Mouse (Mus musculus) kidney, adult 2 months (tissue): ENCODE data around the gene Sgcd. TPM values are rescaled to one million over a fixed set of nuclear protein-coding genes. Genes with fewer than 3 reads are reported as not detected.

Experiments used
- DNase-seq: peaks from one replicate; pipeline ENCODE4 v3.0.0; 2021
- H3K27ac ChIP-seq: fragments of 200-500 bp; 2 replicates; pipeline ENCODE4 v1.5.1; 2012; ENCODE audit warnings: low read depth, low read length, control low read depth, inconsistent platforms; ENCODE audit not compliant: insufficient read depth
- H3K27me3 ChIP-seq: fragments of 200-500 bp; replicated peaks from 2 replicates; pipeline ENCODE4 v1.6.1; 2012; ENCODE audit warnings: mild to moderate bottlenecking, moderate library complexity, low read length, inconsistent platforms; ENCODE audit not compliant: control insufficient read depth, insufficient read depth
- H3K36me3 ChIP-seq: fragments of 200-500 bp; 2 replicates; pipeline ENCODE4 v1.6.1; 2012; ENCODE audit warnings: mild to moderate bottlenecking, moderate library complexity, low read length, inconsistent platforms; ENCODE audit not compliant: control insufficient read depth, insufficient read depth
- H3K4me1 ChIP-seq: fragments of 200-500 bp; 2 replicates; pipeline ENCODE4 v1.6.1; 2011; ENCODE audit warnings: low read length; ENCODE audit not compliant: control insufficient read depth, insufficient read depth
- H3K4me3 ChIP-seq: fragments of 200-500 bp; 2 replicates; pipeline ENCODE4 v1.5.1; 2011; ENCODE audit warnings: mild to moderate bottlenecking, low read depth, low read length, control low read depth; ENCODE audit not compliant: insufficient read depth
- CTCF ChIP-seq: fragments of 200-500 bp; conservative IDR thresholded peaks from 2 replicates; pipeline ENCODE4 v1.5.1; 2011; ENCODE audit warnings: low read depth, mild to moderate bottlenecking, control low read depth, low read length, moderate library complexity, mixed read lengths; ENCODE audit not compliant: insufficient read depth, insufficient read length
- POLR2A ChIP-seq: fragments of 200-500 bp; IDR thresholded peaks from one replicate; pipeline ENCODE4 v1.6.1; 2011; ENCODE audit warnings: low read depth, low read length, control low read depth
- WGBS: fragments of 180-500 bp; shearing (Covaris S2); methylation state at CpG from one replicate; pipeline ENCODE4 v1.1.7; 2018; 5-methylcytosine and 5-hydroxymethylcytosine counted together
- polyA plus RNA-seq: library from polyadenylated mRNA; depleted of rRNA; stranded (reverse); fragments of >200 nt; gene quantifications from 2 replicates; pipeline ENCODE4 v1.2.3, GENCODE M21; 2012

Gene Sgcd
- polyA plus RNA-seq, 1 experiment: 0.74 TPM

DNA sequence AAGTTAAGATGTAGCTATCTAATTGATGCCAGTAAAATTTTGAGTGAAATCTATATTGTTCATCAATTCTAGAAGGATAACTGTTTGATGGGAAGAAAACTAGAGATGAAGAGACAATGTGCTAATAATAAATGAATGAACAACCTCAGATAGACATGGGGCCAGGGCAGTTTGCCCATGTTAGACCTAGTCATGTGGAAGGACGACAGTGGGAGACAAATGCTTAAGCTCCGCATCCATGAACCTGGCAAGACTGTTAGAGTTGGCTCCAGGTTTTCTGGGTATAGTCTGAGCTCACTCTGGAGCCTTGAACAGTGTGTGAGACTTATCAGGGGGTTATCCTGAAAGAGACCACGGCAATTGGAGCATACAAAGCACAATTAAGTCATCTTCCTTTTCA lies 860.4 kb downstream of the Sgcd start:
- Histone ChIP-seq H3K4me1 (0 out of 2 replicates have a peak, but pooled peaks cover 2% of the 10 kb centered on the region), H3K4me3 (no peak overlapping the region), H3K27ac (no peak overlapping the region), H3K36me3 (no peaks in the 10 kb centered on the region), H3K27me3 (no peaks in the 10 kb centered on the region)
- no peak for DNase-seq
- TF ChIP-seq POLR2A (no peak), CTCF (no peak)
- 88% methylated on average over 3 of the region's 3 CpGs for WGBS

DNA sequence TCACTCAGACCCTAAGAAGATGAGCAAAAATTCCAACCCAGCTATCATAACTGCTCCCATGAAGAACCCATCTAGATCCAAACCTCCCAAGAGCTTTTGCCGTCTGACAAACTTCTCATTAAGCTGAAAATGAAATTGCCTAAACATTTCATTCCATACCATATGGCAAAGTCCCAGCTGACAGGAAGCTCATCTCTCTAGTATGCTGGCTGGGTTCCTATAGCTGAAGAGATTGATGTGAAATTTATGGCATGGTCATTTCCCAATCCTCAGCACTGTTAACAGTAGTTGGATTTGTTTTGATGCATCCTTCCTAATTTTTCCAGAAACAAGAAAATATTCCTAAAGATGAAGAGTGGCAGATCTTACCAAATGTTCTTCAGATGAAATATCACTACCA lies 867.9 kb downstream of the Sgcd start:
- no peaks in the 10 kb centered on the region for H3K27me3 ChIP-seq
- H3K27ac ChIP-seq: no peak overlapping the region
- no peak overlapping the region for H3K4me3 ChIP-seq
- TF ChIP-seq CTCF (no peak), POLR2A (no peak)
- no peaks in the 10 kb centered on the region; the same call in 1 of the 2 replicates for H3K36me3 ChIP-seq
- no peak for DNase-seq
- 78% methylated on average over 1 of the region's 1 CpGs for WGBS
- H3K4me1 ChIP-seq: no peaks in the 10 kb centered on the region

- Histone ChIP-seq H3K4me3 (no peak overlapping the region), H3K4me1 (no peaks in the 10 kb centered on the region), H3K36me3 (no peaks in the 10 kb centered on the region), H3K27me3 (no peaks in the 10 kb centered on the region), H3K27ac (no peak overlapping the region)
- WGBS: 59% methylated on average over 2 of the region's 2 CpGs
- TF ChIP-seq CTCF (no peak), POLR2A (no peak)
- DNase-seq: no peak
Observed at GRCm38 (mm10) chr11:47117896-47118295, 870.9 kb downstream of the Sgcd start.

GRCm38 (mm10) chr11:47114366-47114765 lies 874.4 kb downstream of the Sgcd start:
- Histone ChIP-seq H3K4me1 (no peaks in the 10 kb centered on the region), H3K36me3 (no peaks in the 10 kb centered on the region), H3K4me3 (no peak overlapping the region), H3K27me3 (no peaks in the 10 kb centered on the region), H3K27ac (no peak overlapping the region)
- TF ChIP-seq POLR2A (no peak), CTCF (no peak)
- no peak for DNase-seq
- 96% methylated on average over 4 of the region's 4 CpGs for WGBS

- no peak for DNase-seq
- H3K27ac ChIP-seq: no peak overlapping the region
- H3K36me3 ChIP-seq: no peaks in the 10 kb centered on the region
- 44% methylated on average over 5 of the region's 5 CpGs for WGBS
- no peak for TF ChIP-seq CTCF
- TF ChIP-seq POLR2A: no peak
- H3K4me1 ChIP-seq: no peaks in the 10 kb centered on the region
- no peak overlapping the region for H3K4me3 ChIP-seq
- no peaks in the 10 kb centered on the region for H3K27me3 ChIP-seq
Observed at GRCm38 (mm10) chr11:47113081-47113480, 875.7 kb downstream of the Sgcd start.

DNA sequence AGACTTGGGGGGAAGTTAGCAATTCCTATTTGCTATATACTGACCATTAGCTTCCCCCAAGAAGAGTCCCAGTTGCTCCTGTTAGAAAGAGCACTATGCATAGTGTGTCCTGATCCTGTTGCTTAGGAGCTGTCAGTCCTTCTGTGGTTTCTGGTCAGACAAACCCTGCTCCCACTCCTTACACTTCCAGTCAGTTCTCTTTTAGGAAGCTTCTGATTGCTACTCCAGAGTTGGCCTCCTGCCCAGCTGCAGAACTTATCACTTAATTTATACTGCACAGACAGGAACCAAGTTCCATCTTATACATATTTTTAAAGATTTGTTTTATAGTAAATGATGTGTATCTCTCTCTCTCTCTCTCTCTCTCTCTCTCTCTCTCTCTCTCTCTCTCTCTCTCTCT lies 878.5 kb downstream of the Sgcd start:
- DNase-seq: no peak
- Histone ChIP-seq H3K4me3 (no peak overlapping the region), H3K27ac (no peak overlapping the region), H3K27me3 (no peaks in the 10 kb centered on the region), H3K4me1 (no peaks in the 10 kb centered on the region), H3K36me3 (no peaks in the 10 kb centered on the region)
- no peak for TF ChIP-seq CTCF
- TF ChIP-seq POLR2A: no peak

- no peaks in the 10 kb centered on the region for H3K36me3 ChIP-seq
- TF ChIP-seq POLR2A (no peak), CTCF (no peak)
- H3K4me1 ChIP-seq: no peaks in the 10 kb centered on the region
- no peak overlapping the region for H3K27ac ChIP-seq
- H3K27me3 ChIP-seq: no peaks in the 10 kb centered on the region
- WGBS: 96% methylated on average over 2 of the region's 2 CpGs
- DNase-seq: no peak
- H3K4me3 ChIP-seq: no peak overlapping the region
Observed at GRCm38 (mm10) chr11:47107661-47108060, 881.1 kb downstream of the Sgcd start.
